Mouse (Mus musculus): ENCODE results near the gene Zfp518a.

DNA sequence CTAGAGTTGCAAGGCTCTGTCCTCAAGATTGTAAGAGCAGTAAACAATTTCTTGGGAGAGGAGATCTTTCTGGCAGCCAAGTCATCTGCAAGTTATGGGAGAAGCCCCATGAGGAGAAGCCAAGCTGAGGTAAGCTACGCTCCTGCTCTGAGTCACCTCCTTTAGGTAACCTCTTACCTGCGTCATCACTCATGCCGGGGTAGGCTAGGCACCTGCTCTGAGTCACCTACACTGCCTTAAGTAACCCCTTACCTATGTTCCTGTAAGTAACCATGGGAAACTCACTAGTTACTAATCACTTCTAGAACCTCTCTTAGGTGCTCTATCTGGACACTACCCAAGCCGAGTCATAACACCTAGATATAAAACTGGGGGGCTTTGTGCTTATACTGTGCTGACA, 12.8 kb upstream of the Zfp518a start:
- no peak for TF ChIP-seq CTCF (IDR thresholded peaks at IDR 0.05; ENCODE audit: low read depth, low read length)
- TF ChIP-seq POLR2A (IDR thresholded peaks at IDR 0.05; ENCODE audit: extremely low read depth, insufficient read depth, low read length) = no peak
